Mouse (Mus musculus) cortical plate, adult 2 months (tissue): ENCODE measurements at regions not wholly inside any gene's neighbourhood (a gene's known extent, or its start where the extent isn't known, plus 50 kb on each side); places are given as distances from the start of the nearest gene placed in this dataset.

Experiments
- H3K27ac ChIP-seq: fragments of 200-500 bp; 2 replicates; pipeline ENCODE4 v1.5.1; 2012; ENCODE audit warnings: low read length, control low read depth, inconsistent platforms; ENCODE audit not compliant: insufficient read depth
- H3K4me1 ChIP-seq: fragments of 200-500 bp; 2 replicates; pipeline ENCODE4 v1.6.1; 2011; ENCODE audit warnings: low read length; ENCODE audit not compliant: control insufficient read depth, insufficient read depth
- H3K4me3 ChIP-seq: fragments of 200-500 bp; 2 replicates; pipeline ENCODE4 v1.5.1; 2011; ENCODE audit warnings: mild to moderate bottlenecking, low read length, control low read depth; ENCODE audit not compliant: insufficient read depth
- CTCF ChIP-seq: fragments of 200-500 bp; IDR thresholded peaks from 2 replicates; pipeline ENCODE4 v1.5.1; 2011; ENCODE audit warnings: mild to moderate bottlenecking, control low read depth, low read length; ENCODE audit not compliant: insufficient read depth; ENCODE audit errors: extremely low read depth
- POLR2A ChIP-seq: fragments of 200-500 bp; IDR thresholded peaks from 2 replicates; pipeline ENCODE4 v1.6.1; 2011; ENCODE audit warnings: mild to moderate bottlenecking, low read length, control low read depth; ENCODE audit not compliant: insufficient read depth; ENCODE audit errors: extremely low read depth

DNA sequence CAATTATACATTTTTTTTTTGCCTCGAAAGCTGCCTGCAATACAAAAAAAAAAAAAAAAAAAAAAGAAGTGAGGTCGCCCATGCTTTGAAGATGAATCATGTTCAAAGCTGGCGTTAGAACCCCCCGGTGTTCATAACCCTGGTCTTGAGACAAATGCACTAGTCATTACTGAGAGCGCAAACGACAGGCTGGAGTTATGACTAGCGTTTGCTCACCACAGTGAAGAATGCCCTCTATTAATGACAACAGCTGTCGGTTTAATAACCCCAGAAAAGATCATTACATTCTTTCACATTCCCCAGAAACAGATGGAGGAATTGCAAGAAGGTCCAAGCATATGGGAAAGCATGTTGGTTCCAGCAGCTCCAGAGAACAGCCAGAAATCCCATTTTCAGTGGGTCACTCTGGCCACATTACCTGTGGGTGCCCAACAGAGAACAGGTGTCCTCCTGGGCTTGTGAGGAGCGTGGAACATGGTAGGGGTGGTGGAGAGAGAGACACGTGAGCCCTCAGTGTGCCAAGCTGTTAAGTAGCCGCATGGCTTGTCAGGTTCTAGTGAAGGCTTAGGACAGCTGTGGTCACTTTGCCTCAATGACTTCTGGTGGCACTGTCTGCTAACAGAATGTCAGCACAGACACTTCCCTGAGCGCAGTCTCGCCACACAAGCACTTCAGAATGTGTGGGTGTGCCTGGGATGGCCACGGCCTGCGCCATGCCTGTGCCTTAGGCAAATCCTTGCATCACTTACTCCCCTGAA is 60.4 kb downstream of the Aipl1 start:
- Histone ChIP-seq H3K4me3 (no peak overlapping the region), H3K4me1 (peaks cover 3% of the 10 kb centered on the region), H3K27ac (no peak overlapping the region)
- TF ChIP-seq POLR2A (no peak), CTCF (no peak)

- Histone ChIP-seq H3K4me3 (no peak overlapping the region), H3K4me1 (peaks cover 5% of the 10 kb centered on the region), H3K27ac (no peak overlapping the region)
- TF ChIP-seq CTCF = no peak
These were observed 66.0 kb downstream of the Aipl1 start for GRCm38 (mm10) chr11:71971351-71971750.

DNA sequence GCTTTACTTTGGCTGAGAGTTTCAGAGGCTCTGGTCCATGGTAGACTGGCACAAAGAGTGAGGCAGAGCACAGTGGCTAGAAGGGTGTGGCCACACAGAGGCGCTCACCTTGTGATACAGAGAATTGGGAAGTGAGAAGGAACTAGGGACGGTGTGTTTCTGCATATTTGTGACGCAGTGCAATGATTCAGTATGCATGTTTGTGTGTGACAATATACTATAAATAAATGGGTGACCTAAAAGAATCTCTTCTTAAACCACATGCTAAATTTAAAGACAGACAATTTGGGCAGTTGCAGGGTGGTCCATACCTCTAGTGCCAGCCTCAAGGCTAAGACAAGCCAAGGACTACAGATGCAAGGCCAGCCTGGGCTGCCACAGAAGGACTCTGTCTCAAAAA is 75.0 kb downstream of the Aipl1 start:
- Histone ChIP-seq H3K4me1 (no peaks in the 10 kb centered on the region), H3K4me3 (no peak overlapping the region)
- no peak for TF ChIP-seq POLR2A
- TF ChIP-seq CTCF = no peak

DNA sequence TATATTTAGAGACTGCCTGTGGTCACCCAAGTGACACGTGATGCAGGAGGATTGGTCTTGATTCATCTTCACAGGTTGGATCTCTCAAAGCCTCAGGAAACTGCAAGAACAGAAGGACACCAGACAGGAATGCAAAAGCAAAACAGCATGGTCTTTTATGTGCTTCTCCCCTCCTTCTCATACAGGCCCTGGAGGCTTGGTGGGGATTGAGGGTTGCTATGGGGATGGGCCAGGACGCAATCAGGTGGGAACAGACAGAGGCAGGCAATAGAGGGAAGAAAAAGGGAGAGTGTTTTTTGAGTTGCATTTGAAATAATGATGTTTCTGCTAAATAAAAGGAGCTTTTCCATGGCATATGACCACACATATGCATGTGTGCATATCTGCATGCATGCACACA is 84.8 kb downstream of the Aipl1 start:
- TF ChIP-seq CTCF (no peak), POLR2A (no peak)
- H3K4me1 ChIP-seq = no peaks in the 10 kb centered on the region; the same call in 1 of the 2 replicates
- H3K4me3 ChIP-seq = no peak overlapping the region
- H3K27ac ChIP-seq = no peak overlapping the region

More for the DNA sequence above, 75.0 kb downstream of the Aipl1 start:
- H3K27ac ChIP-seq = no peak overlapping the region

DNA sequence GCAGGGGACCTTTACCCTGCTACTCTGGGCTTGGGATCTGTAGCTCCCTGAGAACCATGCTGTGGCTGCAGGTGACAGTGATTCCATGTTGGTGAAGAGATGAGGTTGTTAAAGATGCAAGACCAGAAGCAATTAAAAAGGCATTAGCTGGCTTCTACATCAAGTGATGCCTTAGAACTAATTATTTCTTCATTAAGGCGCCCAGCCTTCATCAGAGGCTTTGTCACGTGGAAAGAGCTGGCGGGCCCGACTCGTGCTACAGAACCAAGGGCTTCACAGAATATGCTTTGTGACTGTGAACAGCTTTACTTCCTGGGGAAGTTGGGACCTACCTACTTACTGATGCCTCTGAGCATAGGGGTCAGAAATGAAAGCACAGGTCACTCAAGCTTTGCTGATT is 90.1 kb downstream of the Aipl1 start:
- peaks cover 5% of the 10 kb centered on the region for H3K4me1 ChIP-seq
- no peak overlapping the region for H3K27ac ChIP-seq
- no peak overlapping the region for H3K4me3 ChIP-seq
- TF ChIP-seq POLR2A (no peak), CTCF (no peak)

- no peak for TF ChIP-seq POLR2A
- TF ChIP-seq CTCF = no peak
- Histone ChIP-seq H3K27ac (no peak overlapping the region), H3K4me3 (no peak overlapping the region), H3K4me1 (peaks cover 5% of the 10 kb centered on the region)
These were observed 92.3 kb downstream of the Aipl1 start for GRCm38 (mm10) chr11:71945098-71945413.

DNA sequence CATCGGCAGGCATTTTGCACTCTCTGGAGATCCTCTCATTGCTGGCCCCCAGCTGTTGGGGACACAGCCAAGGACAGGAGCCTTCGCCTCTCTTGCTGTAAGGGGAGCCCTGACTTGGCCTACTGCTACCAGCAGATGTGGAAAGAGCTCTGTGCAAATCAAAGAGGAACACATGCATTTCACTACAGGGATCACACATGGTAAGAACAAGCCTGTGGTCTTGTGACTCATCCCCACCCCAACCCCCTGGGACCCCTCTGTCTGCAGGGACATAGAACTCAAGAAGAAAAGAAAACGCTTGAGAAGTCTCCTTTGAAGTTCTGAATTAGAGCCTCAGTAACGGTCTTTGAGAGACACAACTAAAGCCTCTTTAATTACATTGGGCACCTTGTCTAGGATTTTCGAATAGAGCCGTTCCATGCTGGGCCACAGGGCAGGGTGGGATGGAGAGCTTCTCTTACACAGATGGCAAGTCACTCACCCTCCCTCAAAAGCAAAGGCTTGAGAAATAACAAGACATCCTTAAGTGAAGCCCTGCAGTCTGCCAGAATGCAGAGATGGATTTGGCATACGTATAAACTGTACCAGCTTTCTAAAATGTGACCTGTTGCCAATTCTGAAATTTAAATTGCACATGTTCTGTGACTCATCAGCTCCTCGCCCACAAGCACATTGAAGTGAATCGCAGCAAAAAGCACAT is 92.8 kb downstream of the Aipl1 start:
- no peak overlapping the region for H3K27ac ChIP-seq
- no peak for TF ChIP-seq POLR2A
- TF ChIP-seq CTCF = no peak
- H3K4me1 ChIP-seq = peaks cover 5% of the 10 kb centered on the region
- no peak overlapping the region for H3K4me3 ChIP-seq

DNA sequence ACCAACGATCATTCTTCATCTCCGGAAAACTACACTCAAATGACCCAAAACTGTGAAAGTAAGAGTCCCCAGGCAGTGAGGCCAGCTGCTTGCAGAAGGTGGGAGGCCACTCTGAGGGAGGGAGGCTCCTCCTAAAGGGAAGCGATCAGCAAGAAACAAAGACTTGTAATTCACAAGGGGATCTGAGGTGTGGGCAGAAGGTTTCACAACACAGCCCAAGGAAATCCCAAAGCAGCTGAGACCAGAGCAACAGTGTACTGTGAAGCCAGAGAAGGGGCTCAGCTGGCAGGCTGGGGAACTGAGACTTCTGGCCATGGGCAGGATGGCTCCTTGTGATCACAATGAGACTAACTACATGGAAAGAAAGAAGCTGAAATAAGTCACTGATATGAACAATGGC is 93.8 kb downstream of the Aipl1 start:
- H3K4me1 ChIP-seq = peaks cover 5% of the 10 kb centered on the region
- H3K4me3 ChIP-seq = no peak overlapping the region
- no peak overlapping the region for H3K27ac ChIP-seq
- no peak for TF ChIP-seq POLR2A

DNA sequence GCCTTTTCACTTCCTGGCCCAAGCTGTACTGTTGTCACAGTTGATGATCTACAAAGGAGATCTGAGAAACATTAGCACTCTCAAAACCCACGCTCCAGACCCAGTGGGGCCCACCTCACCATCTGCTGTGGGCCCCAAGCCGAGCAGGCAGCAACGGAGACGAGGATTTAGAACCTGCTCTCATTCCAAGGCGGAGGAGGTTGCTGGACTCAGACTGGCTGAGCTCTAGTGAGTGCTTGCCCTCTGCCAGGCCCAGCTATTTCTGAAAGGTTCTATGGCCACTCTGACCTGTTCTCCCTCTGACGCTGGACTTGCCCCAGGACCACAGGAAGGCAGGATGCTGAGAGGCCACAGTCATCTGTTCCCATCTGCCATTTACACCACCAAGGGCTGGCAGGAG is 98.2 kb downstream of the Aipl1 start:
- no peak for TF ChIP-seq POLR2A
- TF ChIP-seq CTCF = no peak
- H3K4me1 ChIP-seq = peaks cover 3% of the 10 kb centered on the region
- no peak overlapping the region for H3K4me3 ChIP-seq
- H3K27ac ChIP-seq = no peak overlapping the region

GRCm38 (mm10) chr11:71937108-71937507 is 100.2 kb downstream of the Aipl1 start:
- Histone ChIP-seq H3K4me3 (no peak overlapping the region), H3K4me1 (no peaks in the 10 kb centered on the region; the same call in 1 of the 2 replicates)
- TF ChIP-seq CTCF (no peak), POLR2A (no peak)

More at GRCm38 (mm10) chr11:71937108-71937507, 100.2 kb downstream of the Aipl1 start:
- no peak overlapping the region for H3K27ac ChIP-seq
